Mouse (Mus musculus) embryonic facial prominence, embryonic 15.5 days (tissue): ENCODE measurements around the gene Knstrn. TPM values are rescaled to one million over a fixed set of nuclear protein-coding genes. Genes with fewer than 3 reads are reported as not detected.

Experiments
- ATAC-seq: fragments of 200-750 bp; cut with Nextera tagmentation; 2 replicates; pipeline ENCODE4 v1.8.0; 2017; ENCODE audit warnings: low read depth, moderate TSS enrichment; ENCODE audit not compliant: insufficient number of reproducible peaks, low FRiP score, low TSS enrichment
- H3K27ac ChIP-seq: fragments of 300-500 bp; sonication (generic); replicated peaks from 2 replicates; pipeline ENCODE4 v1.5.1; 2015; ENCODE audit warnings: mild to moderate bottlenecking, inconsistent platforms
- H3K27me3 ChIP-seq: fragments of 300-500 bp; sonication (generic); 2 replicates; pipeline ENCODE4 v1.6.1; 2015; ENCODE audit warnings: inconsistent platforms
- H3K36me3 ChIP-seq: fragments of 300-500 bp; sonication (generic); 2 replicates; pipeline ENCODE4 v1.6.1; 2015; ENCODE audit warnings: mild to moderate bottlenecking, inconsistent platforms
- H3K4me1 ChIP-seq: fragments of 300-500 bp; sonication (generic); 2 replicates; pipeline ENCODE4 v1.6.1; 2015; ENCODE audit warnings: inconsistent platforms
- H3K4me2 ChIP-seq: fragments of 300-500 bp; sonication (generic); replicated peaks from 2 replicates; pipeline ENCODE4 v1.6.1; 2015; ENCODE audit warnings: mild to moderate bottlenecking, inconsistent platforms
- H3K4me3 ChIP-seq: fragments of 300-500 bp; sonication (generic); replicated peaks from 2 replicates; pipeline ENCODE4 v1.5.1; 2015; ENCODE audit warnings: mild to moderate bottlenecking, inconsistent platforms
- H3K9ac ChIP-seq: fragments of 300-500 bp; sonication (generic); 2 replicates; pipeline ENCODE4 v1.6.1; 2015; ENCODE audit warnings: inconsistent platforms
- H3K9me3 ChIP-seq: fragments of 300-500 bp; sonication (generic); replicated peaks from 2 replicates; pipeline ENCODE4 v1.6.1; 2016; ENCODE audit warnings: inconsistent platforms
- WGBS: fragments of 180-500 bp; shearing (Covaris S2); methylation state at CpG from one replicate; pipeline ENCODE4 v1.1.7; 2015; 5-methylcytosine and 5-hydroxymethylcytosine counted together
- polyA plus RNA-seq: library from polyadenylated mRNA; unstranded; fragments of >200 nt; fragmentation: Nextera tagmentation; extraction: Ambion mirVana; gene quantifications from 2 replicates; pipeline ENCODE4 v1.2.1, GENCODE M21; 2015

Knstrn gene
- polyA plus RNA-seq, 1 experiment from 2014 or later = 80.0 TPM

DNA sequence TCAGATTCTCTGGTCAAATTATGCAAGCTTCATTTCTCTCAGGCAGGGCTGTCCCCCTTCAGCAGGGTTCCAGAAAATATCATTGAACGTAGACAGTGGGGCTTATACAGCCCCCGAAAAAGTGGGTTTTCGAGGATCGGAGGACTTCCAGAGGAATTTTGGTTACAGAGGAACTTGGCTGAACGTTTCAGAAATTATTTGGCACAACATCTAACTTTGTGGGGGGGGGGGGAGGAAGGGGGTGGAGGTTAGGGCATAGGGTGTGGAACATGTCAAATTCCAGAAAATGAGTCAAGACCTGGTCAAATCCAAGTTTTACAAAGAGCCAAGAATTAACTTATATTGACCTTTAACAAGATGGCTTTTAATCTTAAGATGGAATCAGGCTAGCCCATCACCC, 15.3 kb downstream of the Knstrn start:
- no peak for ATAC-seq
- Histone ChIP-seq H3K9me3 (no peaks in the 10 kb centered on the region), H3K27me3 (no peaks in the 10 kb centered on the region), H3K4me1 (no peaks in the 10 kb centered on the region), H3K4me3 (no peak overlapping the region), H3K9ac (no peak overlapping the region), H3K36me3 (peaks cover 52% of the 10 kb centered on the region), H3K27ac (no peak overlapping the region), H3K4me2 (no peak overlapping the region)
- WGBS = 87% methylated on average over 5 of the region's 5 CpGs

DNA sequence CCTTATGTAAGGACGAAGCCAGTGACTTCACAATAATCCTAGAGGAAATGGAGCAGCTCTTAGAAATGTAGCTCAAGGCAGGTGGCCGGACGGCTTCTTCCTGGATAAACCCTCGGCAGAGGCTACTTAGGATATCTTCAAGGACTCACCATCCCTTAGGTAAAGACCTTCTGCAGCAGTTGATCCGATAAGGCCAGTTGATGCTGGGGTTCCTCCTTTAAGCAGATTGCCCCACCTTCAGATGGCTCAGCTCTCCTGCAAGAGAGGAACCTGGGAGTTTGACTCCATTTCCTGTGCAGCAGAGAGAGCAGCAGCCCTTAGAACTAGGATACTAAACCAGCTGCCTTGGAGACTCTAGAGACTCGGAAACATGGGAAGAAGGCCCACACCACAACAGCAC, 20.3 kb downstream of the Knstrn start:
- Histone ChIP-seq H3K9me3 (no peaks in the 10 kb centered on the region), H3K27me3 (no peaks in the 10 kb centered on the region), H3K36me3 (peaks cover 24% of the 10 kb centered on the region), H3K9ac (no peak overlapping the region), H3K4me1 (peaks cover 3% of the 10 kb centered on the region; the same call in 1 of the 2 replicates), H3K4me3 (no peak overlapping the region), H3K4me2 (no peak overlapping the region), H3K27ac (no peak overlapping the region)
- 95% methylated on average over 6 of the region's 6 CpGs for WGBS
- no peak for ATAC-seq

- H3K4me3 ChIP-seq = no peak overlapping the region
- H3K9ac ChIP-seq = no peak overlapping the region
- H3K4me2 ChIP-seq = no peak overlapping the region
- peaks cover 3% of the 10 kb centered on the region; the same call in 1 of the 2 replicates for H3K4me1 ChIP-seq
- 59% methylated on average over 6 of the region's 6 CpGs for WGBS
- ATAC-seq = no peak
- peaks cover 24% of the 10 kb centered on the region for H3K36me3 ChIP-seq
- no peak overlapping the region for H3K27ac ChIP-seq
- H3K27me3 ChIP-seq = no peaks in the 10 kb centered on the region
- no peaks in the 10 kb centered on the region for H3K9me3 ChIP-seq
Measured at GRCm38 (mm10) chr2:118835115-118835514, 21.3 kb downstream of the Knstrn start.

DNA sequence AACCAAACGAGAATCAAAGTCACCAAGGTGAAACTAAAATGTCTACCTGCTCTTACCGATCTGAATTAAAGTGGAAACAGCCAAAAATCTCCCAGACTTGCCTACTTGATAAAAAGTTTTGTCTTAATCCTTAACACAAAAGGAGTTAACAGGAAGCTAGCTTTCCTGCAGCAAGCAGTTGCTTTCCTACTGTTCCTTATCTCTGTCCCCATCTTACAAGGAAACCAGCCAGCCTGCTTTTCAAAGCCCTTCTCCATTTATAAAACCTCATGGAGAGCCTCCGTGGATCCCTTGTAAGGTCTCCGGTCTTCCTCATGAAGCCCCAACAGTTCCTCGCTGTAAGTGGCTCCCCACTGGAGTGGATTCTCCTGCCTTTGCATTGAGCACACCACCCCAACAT, 24.5 kb downstream of the Knstrn start:
- H3K27me3 ChIP-seq = no peaks in the 10 kb centered on the region
- ATAC-seq = no peak
- H3K27ac ChIP-seq = no peak overlapping the region
- H3K4me1 ChIP-seq = peaks cover 3% of the 10 kb centered on the region; the same call in 1 of the 2 replicates
- no peaks in the 10 kb centered on the region for H3K9me3 ChIP-seq
- H3K4me3 ChIP-seq = no peak overlapping the region
- H3K4me2 ChIP-seq = no peak overlapping the region
- peaks cover 8% of the 10 kb centered on the region; the same call in 1 of the 2 replicates for H3K36me3 ChIP-seq
- WGBS = 33% methylated on average over 5 of the region's 5 CpGs
- no peak overlapping the region for H3K9ac ChIP-seq

DNA sequence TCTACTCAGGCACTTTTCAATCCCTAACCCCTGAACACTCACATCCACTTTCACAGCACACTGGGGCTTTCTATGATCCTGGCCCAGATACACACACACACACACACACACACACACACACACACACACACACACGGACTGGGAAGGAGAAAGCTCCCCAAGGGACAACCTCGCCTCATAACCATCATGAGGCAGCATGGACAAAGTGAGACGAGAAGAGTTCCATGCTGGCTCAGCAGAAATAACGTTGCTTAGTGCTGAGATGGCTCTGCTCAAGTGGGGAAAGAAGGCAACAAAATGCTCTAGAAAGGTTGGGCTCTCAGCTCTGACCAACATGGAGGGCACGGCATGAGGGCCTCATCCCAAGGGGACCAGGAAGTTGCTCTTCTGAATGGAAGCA, 27.4 kb downstream of the Knstrn start:
- Histone ChIP-seq H3K4me3 (no peak overlapping the region), H3K9ac (no peak overlapping the region), H3K4me2 (no peak overlapping the region), H3K4me1 (peaks cover 3% of the 10 kb centered on the region; the same call in 1 of the 2 replicates), H3K27ac (no peak overlapping the region), H3K36me3 (no peaks in the 10 kb centered on the region), H3K27me3 (no peaks in the 10 kb centered on the region), H3K9me3 (no peaks in the 10 kb centered on the region)
- WGBS = 68% methylated on average over 5 of the region's 5 CpGs
- no peak for ATAC-seq

DNA sequence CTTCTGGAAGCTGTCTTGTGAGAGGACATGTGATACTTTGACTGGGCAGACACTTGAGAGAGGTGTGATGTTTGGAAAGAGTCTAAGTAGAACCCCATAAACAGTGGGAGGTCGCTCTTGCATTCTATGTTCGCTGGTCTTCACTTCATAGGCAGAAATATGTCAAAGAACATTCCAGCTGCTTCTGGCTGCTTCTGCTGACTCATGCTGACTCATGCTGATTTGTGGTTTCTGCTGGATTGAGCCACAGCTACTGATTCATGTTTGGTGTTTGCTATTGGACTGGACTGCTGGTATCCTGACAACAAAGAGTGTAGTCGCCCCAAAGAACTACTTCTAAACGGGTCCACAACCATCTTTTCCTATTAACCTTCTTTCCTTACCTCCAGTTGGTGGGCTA, 28.0 kb downstream of the Knstrn start:
- H3K4me3 ChIP-seq = no peak overlapping the region
- H3K27me3 ChIP-seq = no peaks in the 10 kb centered on the region
- H3K9me3 ChIP-seq = no peaks in the 10 kb centered on the region
- H3K36me3 ChIP-seq = no peaks in the 10 kb centered on the region
- 79% methylated on average over 4 of the region's 4 CpGs for WGBS
- ATAC-seq = no peak
- no peak overlapping the region for H3K4me2 ChIP-seq
- no peak overlapping the region for H3K27ac ChIP-seq
- no peak overlapping the region for H3K9ac ChIP-seq
- H3K4me1 ChIP-seq = peaks cover 3% of the 10 kb centered on the region; the same call in 1 of the 2 replicates

DNA sequence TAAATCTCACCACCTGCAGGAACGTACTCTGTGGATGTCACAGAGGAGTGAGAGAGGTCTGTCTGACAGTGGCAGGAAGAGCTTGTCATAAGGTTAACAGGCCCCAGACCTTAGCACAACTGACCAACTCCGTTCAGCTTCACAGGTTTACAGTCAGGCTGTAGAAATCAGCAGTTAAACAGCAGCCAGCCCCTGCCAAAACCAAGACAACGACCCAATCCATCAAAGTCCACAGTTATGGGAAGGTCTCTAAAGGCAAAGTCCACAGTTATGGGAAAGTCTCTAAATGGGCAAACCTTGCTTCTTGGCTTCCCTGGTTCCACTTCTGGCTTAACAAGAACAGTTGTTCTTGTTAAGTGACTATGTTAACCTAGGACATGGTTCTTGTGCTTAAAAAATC, 30.6 kb downstream of the Knstrn start:
- ATAC-seq = no peak
- no peaks in the 10 kb centered on the region for H3K4me1 ChIP-seq
- WGBS = 81% methylated on average over 3 of the region's 3 CpGs

GRCm38 (mm10) chr2:118846246-118846645, 32.4 kb downstream of the Knstrn start:
- 53% methylated on average over 7 of the region's 7 CpGs for WGBS
- Histone ChIP-seq H3K4me1 (no peaks in the 10 kb centered on the region), H3K9ac (no peak overlapping the region), H3K9me3 (no peaks in the 10 kb centered on the region), H3K27me3 (no peaks in the 10 kb centered on the region), H3K27ac (no peak overlapping the region), H3K4me2 (no peak overlapping the region), H3K36me3 (no peaks in the 10 kb centered on the region), H3K4me3 (no peak overlapping the region)
- ATAC-seq = no peak

More for the DNA sequence above, 30.6 kb downstream of the Knstrn start:
- Histone ChIP-seq H3K27me3 (no peaks in the 10 kb centered on the region), H3K4me2 (no peak overlapping the region), H3K27ac (no peak overlapping the region), H3K9me3 (no peaks in the 10 kb centered on the region), H3K36me3 (no peaks in the 10 kb centered on the region), H3K9ac (no peak overlapping the region), H3K4me3 (no peak overlapping the region)

- Histone ChIP-seq H3K9me3 (no peaks in the 10 kb centered on the region), H3K4me2 (no peak overlapping the region), H3K36me3 (no peaks in the 10 kb centered on the region), H3K27me3 (no peaks in the 10 kb centered on the region), H3K27ac (no peak overlapping the region), H3K4me1 (no peaks in the 10 kb centered on the region), H3K9ac (no peak overlapping the region), H3K4me3 (no peak overlapping the region)
- WGBS = 21% methylated on average over 3 of the region's 3 CpGs
- no peak for ATAC-seq
Measured at GRCm38 (mm10) chr2:118851756-118852155, 38.0 kb downstream of the Knstrn start.

- ATAC-seq = peak; percentile 99
- Histone ChIP-seq H3K4me2 (peak within 1 kb of the TSS; percentile 65), H3K27ac (peak within 1 kb of the TSS; percentile 63), H3K27me3 (no peaks in the 10 kb centered on the region), H3K9ac (peak within 1 kb of the TSS; percentile 49), H3K4me1 (peaks cover 18% of the 10 kb centered on the region), H3K4me3 (peak within 1 kb of the TSS; percentile 71), H3K9me3 (no peaks in the 10 kb centered on the region), H3K36me3 (no peaks in the 10 kb centered on the region)
- 1% methylated on average over 34 of the region's 34 CpGs for WGBS
Measured at GRCm38 (mm10) chr2:118861454-118862339, 47.9 kb downstream of the Knstrn start, which contains the start of gene Ivd. Gene Ivd, plus strand, starts transcription at chr2:118861954.

DNA sequence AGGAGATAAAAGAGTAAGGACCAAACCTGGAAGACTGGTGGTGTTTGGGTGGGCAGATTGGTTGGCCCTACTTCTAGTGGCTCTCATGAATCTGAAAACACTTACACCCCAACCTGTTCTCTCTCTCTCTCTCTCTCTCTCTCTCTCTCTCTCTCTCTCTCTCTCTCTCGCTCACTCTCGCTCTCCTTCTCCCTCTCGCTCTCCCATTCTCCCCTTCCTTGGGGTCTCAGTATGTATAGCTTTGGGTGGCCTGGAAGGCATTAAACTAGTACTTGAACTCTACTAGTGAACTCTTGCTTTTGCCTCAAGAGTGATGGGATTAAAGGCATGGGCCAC, 48.5 kb downstream of the Knstrn start:
- Histone ChIP-seq H3K4me3 (peak overlapping the region; percentile 71), H3K27ac (peak overlapping the region; percentile 63; the same call in 1 of the 2 replicates), H3K27me3 (no peaks in the 10 kb centered on the region), H3K9ac (peak overlapping the region; percentile 49), H3K36me3 (no peaks in the 10 kb centered on the region), H3K4me2 (peak overlapping the region; percentile 65), H3K4me1 (peaks cover 18% of the 10 kb centered on the region), H3K9me3 (no peaks in the 10 kb centered on the region)
- no peak for ATAC-seq
- WGBS = 8% methylated on average over 3 of the region's 3 CpGs

GRCm38 (mm10) chr2:118870601-118871000, 56.8 kb downstream of the Knstrn start:
- Histone ChIP-seq H3K27ac (no peak overlapping the region), H3K36me3 (peaks cover 24% of the 10 kb centered on the region; the same call in 1 of the 2 replicates), H3K4me3 (no peak overlapping the region), H3K9me3 (no peaks in the 10 kb centered on the region), H3K9ac (no peak overlapping the region), H3K4me2 (no peak overlapping the region), H3K4me1 (no peaks in the 10 kb centered on the region), H3K27me3 (no peaks in the 10 kb centered on the region)
- no peak for ATAC-seq
- WGBS = 72% methylated on average over 3 of the region's 3 CpGs
